Mouse (Mus musculus) left cerebral cortex, adult 8-10 months (tissue): Measurements from ENCODE around the gene Ezh1. TPM values are rescaled to one million over a fixed set of nuclear protein-coding genes. Genes with fewer than 3 reads are reported as not detected.

ENCODE experiments used
- DNase-seq, 2 experiments: peaks; one replicate each; pipeline ENCODE4 v3.0.0; 2022; ENCODE audit warnings: low spot score in 2 of 2
- total RNA-seq, 4 experiments: library from RNA; stranded (reverse); gene quantifications; 2 replicates each; pipeline ENCODE4 v1.2.4; 2022

Gene Ezh1
- total RNA-seq, 4 experiments from 2014 or later: 62.4 to 63.9 (median 63.7) TPM

DNA sequence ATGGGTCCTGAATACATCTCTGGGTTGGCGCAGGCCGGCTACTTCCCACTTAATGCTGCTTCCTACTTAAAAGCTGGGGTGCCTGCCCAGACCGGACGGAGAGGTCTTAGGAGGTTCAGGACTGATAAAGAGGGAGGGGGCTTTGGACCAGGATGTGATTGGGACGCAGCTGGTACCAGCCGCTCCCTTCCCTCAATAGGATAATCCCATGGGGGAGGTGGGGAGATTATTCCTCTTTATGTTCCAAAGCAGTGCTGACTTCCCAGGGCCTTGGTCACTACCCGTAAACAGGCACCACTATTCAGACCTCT, 20.4 kb upstream of the Ezh1 start:
- DNase-seq: no peak

DNA sequence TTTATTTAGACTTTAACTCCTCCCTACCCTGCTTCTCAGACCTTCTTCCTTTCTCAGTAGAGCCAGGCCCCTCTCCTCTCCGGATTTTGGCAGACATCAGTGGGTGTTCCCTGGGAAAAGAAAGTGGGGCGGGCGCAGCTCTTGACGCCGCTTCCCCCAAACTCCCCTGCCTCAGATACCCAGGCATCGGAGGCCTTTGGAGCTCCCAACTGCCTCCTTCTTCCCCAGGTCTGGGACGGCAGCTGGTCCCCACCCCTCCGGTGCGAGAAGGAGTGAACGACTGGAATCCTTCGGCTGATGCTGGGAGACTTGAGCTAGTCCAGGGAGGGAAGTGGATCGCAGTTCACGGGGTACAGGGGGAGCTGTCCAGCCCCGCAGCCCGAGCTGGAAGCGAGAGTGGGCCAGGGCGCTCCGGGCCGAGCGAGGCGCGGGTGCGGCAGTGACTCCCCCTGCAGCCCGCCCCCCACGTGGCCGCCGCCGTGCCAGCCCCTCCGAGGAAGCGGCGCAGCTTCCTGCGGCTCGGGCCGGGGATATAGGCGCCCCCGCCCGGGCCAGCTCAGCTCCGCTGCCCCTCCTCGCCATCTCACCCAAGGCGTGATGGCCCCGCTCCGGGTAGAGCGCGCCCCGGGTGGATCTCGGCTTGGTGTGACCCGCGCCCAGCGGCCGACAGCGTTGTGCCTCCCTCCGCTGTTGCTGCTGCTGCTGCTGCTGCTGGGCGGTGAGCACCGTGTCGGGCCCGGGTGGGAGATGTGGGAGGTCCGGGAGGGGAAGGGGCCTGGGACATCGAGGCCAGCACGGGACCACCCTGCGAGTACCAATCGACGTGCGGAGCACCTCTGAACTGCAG, 19.8 kb upstream of the Ezh1 start, which contains the start of gene Ramp2:
Ramp2 (plus strand) TSS at position 174 of the 847 bp plus-strand sequence.
- DNase-seq: no peak

DNA sequence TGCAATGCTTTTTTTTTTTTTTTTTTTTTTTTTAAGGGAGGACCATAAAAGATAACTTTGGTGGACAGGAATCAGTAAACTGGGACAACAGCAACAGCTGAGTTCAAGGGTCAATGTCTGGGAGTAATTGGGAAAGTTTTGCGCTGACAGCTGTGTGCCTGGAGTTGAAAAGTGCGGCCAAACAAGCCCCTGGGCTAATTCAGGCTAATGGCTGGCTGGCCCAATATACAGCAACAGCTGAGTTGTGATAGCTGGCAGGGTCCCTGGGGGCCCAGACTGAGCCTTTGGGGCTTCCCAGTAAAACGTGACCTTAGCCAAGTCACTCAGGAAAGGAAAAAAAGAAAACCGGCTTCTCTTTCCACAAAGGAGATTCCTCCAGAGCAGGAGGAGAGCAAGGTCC, 18.8 kb upstream of the Ezh1 start:
- DNase-seq: no peak

DNA sequence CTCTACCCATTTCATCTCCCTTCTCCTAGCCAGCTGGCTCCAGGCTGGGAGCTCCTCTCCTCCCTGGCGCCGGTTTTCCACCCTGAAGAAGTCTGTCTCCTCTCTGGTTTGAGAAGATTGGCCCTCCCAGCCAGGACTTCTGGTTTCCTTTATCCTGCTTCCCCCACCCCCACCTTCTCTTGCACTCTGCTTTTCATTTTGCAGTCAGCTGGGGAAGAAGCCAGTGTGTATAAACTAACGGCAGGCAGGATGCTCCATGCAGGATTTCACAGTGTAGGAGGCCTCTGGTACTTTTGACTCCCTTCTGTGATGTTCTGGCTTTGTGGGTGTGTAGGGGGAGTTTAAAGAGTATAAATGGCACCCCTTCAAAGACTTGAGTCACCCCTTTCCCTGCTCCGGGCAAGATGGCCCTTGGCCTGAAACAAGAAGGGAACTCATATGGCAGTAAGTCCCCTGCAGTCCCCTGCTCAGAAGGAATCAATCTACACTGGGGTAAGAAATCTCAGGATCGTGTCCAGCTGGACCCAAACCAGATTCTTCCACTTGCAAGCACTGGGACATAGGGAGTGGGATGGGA, 11.9 kb upstream of the Ezh1 start:
- DNase-seq: no peak

DNA sequence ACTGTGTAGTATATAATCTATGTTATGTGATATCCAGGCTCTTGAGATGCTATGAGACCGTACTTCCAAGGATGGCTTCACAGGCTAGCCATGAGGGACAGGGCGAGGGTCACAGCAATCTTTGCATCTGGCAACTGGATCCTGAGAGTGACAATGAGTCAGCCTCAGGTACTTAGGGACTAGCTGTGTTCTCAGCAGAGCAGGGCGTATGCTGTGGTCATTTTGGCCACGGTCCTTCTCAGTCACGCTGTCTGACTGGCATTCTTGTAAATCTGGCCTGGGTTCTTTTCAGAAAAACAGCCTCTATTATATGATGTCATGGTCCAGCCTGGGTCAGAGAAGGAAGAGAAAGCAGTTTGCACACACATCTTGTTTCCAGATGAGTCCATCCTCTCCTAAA, 10.5 kb upstream of the Ezh1 start:
- DNase-seq: no peak

DNA sequence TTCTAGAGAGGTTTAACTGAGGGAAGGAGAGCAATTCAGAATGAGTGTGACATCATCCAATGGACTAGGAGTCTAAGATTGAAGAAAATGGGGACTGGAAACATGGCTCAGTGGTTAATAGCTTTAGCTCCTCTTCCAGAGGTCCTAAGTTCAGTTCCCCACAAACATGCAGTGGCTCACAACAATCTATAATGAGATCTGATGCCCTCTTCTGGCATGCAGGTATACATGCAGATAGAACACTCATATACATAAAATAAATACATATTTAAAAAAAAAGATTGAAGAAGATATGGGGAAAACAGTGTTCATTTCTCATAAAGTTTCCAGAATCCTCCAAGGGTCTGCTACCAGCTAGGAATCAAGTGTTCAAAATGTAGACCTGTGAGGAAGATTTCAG, 9.2 kb upstream of the Ezh1 start:
- DNase-seq: no peak

DNA sequence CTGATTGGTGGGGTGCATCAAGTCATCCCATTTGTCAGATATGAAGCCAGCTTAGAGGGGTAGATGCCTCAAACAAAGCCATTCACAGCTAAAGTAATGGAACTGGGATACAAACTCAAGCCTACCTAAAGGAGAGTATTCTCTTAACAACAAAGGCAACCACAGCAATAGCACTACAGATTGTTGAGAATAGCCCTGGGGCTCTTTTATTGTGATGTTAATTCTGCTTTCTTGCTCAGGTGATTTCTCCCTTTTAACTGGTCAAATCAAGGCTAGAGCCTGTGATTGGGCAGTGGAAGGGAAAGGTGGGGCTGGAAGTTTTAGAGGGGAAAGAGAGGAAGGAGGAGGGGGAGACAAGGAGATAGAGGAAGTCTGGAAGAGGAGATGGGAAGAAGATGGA, 7.9 kb upstream of the Ezh1 start:
- DNase-seq: no peak

DNA sequence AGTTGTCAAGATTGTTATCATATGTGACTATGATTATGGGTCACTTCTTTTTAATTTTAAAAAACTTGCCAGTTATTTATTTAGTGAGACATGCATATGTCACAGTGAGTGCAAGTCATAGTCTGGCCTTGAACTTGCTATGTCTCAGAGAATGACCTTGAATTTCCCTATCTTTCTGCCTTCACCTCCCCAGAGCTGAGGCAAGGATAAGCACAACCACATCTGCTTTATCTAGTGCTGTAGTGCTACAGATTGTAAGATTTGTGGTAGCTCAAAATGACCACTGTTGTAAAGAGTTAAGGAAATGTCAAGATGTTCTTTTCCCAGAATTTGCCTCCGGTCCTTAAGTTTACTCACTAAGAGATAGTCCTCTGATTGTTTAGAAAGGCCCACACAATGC, 7.0 kb upstream of the Ezh1 start:
- no peak for DNase-seq

DNA sequence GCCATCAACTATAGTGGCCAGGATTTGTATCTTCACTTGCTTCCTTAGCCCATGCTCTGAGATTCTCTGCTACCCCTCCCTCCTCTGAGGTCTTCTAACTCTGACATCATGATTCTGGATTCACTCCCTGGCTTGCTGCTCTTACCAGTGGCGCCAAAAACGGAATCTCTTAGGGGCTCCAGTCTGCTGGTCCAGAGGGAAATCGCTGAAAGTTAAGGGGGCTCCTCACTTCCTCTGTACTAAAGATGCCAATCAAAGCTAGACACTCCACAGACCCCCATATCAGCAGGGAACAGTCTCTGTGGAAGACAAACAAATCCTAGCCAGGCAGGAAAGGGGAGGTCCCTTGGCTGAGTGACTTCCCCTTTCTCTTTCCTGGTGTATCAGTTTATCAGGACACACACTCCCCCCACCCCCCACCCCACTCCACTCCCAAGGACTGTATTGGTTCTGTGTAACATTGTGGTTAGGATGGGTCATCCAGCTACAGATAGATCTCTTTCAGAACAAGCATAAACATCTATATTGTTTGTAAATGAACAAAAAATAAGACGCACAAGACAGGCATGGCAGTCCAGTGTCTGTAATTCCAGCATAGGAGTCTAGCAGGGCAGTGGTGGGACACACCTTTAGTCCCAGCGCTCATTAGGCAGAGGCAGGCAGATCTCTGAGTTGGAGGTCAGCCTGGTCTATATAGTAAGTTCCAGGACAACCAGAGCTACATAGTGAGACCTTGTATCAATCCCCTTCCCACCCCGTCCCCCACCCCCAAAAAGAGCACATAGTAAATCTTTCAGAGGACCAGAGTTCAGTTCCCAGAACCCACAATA, 6.0 kb upstream of the Ezh1 start:
- no peak for DNase-seq

DNA sequence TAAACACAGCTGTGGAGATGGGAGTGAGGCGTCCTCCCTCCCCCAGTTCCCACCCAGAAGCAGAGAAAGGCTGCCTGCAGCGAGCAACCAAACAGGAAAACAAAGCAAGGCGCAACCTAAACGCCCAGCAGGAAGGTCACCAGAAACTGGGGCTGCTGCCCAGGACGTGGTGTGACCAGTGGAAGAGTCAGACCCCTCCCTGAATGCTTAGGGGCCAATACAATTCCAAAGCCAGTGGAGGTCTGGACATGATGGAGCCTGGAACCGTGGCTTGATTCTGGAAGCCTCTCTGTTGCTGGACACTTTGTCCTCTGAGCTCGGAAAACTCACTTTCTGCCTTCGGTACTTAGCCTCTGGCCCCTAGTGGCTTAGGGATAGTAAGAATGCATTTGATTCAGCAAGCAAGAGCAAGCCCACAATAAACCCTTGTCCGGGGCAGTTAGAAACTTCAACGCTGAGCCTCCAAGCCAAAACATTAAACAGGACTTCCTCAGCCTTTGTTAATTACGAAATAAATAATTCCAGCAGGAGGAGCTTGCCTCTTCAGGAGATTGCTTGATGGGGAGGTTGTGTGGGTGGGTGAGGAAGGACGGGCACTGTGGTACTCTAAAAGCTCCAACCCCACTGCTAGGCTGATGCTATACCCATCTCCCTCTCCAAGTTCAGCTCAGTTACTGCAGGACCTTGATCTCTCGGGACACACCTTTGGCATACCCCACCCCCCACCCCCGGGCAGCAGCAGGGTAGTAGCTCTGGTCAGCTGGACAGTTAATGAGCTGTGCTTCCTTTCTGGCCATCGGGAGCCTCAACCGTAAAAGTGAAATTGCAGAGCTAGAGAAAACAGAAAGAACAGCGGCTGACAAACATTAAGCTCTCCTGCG, 5.0 kb upstream of the Ezh1 start:
- no peak for DNase-seq

DNA sequence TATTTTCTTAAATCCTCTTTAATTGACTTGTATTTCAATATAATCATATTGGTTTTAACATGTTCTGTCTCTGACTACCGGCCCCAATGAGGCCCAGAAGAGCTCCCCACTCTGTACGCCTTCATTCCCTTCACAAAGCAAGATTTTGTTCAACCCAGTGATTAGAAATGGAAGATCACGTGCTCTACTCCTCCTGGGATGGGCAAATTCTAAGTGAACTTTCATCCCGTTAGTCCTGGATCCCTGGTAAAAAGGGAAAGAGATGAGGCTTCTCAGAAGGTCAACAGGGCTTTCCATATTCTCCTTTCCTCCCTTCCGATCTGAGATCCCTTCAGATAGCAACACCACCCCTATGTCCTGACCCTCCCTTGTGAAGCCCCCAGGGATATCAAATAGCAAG, 4.3 kb upstream of the Ezh1 start:
- DNase-seq: no peak

DNA sequence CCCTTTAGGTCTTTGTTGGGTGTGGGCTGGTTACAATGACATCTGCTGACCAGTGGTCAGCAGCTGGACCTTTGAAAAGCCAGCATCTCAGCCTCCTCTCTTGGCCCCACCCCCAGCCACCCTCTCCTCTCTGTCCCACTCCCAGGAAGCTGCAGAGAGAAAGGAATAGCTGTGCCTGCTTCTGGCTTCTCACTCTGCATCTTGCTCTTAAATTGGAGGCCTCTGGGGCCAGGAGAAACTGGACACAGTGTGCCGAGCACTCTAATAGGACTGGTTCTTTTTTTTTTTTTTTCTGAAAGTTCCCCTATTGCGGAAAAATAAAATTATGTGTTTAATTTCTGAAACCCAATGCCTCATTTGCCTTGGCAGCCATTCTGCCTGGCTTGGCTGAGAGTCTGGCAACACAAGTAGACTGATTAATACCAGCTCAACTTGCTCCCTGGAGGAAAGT, 3.8 kb upstream of the Ezh1 start:
- DNase-seq: no peak

DNA sequence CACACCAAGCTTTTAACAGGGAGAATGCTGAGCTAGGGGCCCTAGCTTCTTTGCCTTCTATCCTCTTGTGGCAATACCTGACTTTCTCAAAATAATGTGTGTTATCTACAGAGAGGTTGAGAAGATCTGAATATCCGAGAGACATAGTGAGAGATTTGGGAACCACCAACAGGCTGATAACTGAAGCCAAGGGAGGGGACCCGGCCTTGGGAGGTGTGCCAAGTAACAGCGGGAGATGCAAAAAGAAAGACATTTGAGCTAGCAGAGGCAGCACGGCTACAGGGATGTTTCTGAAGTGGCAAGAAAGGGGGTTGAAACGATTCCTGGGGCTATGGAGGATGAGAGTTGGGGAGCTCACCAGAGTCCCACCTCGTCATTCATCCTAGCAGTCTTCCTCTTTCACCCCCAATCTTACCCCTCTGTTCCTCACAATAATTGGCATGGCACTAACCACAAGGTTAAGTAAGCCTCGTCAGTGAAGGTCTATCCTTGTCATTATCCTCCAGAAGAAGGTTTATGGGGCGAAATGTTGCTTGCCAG, 3.2 kb upstream of the Ezh1 start:
- no peak for DNase-seq

DNA sequence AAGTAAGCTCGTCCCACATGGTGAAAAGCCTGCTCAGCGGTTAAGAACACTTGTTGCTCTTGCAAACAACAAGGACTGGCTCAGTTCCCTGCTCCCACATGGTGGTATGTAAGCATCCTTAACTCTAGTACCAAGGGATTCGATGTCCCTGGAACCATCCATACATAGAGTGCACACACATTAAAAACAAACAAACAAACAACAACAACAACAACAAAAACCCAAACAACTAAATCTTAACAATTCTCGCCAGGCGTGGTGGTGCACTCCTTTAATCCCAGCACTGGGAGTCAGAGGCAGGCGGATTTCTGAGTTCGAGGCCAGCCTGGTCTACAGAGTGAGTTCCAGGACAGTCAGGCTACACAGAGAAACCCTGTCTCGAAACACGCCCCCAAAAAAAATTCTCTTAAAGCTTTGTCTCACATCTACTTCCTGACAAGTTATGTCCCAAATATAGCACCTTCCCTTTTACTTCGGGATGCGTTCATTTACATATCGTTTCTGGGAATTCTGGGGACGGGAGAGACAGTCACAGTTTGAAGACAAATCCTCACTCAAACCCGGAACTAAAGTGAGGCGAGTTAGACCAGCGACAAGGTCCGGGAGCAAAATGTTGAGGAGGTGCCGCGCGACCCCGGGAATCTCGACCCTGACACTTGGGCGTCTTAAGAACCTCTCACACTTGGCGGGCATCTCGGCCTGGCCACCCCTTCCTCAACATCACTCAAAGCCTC, 765 bp downstream of the Ezh1 start:
- no peak for DNase-seq

DNA sequence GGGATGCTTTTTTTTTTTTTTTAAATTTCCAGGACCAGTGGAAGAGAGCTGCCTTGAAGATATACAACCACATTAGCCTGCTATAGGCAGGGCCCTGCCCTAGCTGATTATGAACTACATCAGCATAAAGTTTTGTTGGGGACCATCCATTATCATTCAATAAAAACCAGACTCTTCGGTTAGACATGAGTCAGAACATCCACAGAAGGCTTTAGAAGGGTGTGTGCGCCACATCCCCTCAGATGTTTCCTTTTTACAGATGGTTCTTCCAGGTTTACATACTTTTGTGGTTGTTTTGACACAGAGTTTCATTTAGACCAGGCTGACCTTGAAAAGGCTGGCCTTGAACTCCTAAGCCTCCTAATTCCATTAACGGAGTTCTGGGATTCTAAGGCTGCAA, 1.9 kb downstream of the Ezh1 start:
- DNase-seq: no peak

DNA sequence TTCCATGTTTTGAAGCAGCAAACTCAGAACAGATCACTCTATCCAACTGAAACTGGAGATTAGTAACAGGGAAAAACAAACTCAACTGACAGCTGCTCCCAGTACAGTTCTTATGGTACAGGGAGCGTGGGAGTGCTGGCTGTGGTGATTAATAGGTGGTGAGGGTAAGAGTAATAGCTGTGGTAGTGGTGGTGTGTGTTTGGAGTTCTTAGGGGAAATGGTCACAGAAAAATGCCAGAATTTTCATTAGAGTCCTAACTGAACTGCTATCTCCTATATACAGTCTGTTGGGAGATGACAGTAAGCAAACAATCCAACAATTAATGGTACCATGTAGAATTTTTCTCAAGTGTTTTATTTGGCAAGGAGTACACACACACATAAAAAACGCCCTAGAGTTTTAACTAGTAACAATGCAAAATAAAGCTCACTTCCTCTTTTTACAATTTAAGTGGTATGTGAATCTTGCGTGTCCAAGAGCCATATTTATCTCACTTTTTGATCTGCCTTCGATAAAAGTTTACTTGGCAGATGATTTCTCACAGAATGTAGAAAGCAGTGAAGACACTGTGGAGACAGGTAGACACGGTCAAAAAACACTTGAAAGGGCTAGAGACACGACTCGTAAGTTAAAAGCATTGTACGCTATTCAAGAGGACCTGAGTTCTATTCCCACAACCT, 4.8 kb downstream of the Ezh1 start:
- DNase-seq: no peak

DNA sequence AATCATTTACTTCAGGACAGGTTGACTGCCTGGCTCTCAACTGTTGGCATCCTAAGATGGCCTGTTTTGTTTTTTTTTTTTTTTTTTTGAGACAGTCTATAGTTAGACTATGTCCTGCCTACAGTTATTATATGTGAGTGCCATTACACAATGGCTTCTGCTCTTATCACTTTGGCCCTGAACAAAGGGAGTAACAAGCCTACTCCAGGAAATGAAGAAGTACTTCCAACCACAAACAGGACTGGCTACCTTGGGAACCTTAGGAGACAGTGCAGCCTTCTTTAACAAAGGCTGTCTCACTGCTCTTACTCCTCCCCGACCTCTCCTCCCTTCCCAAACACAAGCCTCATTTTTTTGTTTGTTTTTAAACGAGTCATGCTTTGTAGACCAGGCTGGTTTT, 5.4 kb downstream of the Ezh1 start:
- DNase-seq: no peak

DNA sequence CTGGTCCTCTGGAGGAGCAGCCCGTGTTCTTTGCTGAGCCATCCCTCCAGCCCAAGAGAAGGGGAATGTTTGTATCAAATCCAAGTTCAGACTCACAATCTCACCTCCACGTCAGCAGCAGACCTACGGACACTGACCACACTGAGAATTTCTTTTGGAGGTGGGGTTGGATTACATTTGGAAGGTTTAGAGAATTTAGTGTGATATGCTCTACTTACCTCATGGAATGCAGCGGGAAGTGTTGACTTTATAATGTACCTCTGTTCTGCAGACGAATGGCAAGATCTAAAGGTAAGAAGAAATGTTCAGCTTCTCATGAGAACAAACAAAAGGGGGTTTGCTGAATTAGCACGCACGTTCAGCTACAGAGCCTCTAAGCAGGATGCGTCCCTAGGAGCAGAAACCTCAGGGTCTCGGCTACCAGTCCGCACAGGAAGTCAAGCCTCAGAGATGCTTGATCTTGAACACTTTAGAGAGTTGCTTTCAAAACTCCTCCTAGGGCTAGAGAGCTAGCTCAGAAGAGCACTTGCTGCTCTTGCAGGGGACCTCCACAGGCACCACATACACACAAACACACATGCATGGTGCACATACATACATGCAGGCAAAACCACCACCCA, 7.7 kb downstream of the Ezh1 start:
- no peak for DNase-seq

DNA sequence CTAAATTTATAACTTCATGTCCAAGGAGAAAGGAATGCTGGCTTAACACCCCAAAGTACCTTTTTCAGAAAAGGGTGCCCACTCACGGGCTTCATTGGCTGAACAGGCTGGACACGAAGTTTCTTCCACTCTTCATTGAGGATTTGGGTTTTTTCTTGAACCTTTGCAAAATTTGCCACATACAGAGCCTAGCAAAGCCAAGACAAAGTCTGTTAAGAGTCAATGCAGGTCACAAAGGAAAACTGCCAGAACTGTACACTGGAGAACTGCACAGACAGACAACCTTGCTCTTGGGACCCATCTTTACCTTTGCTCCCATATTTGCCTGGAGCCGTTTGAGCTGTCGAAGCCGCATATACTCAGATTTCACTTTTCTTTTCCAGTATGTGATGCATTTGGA, 9.3 kb downstream of the Ezh1 start:
- no peak for DNase-seq
